Mouse (Mus musculus): ENCODE data around the gene Rmnd5b. TPM values are rescaled to one million over a fixed set of nuclear protein-coding genes. Genes with fewer than 3 reads are reported as not detected.
"Not testable (repeated sequence)": the region's sequence is repeated elsewhere in the genome, so short reads cannot be mapped to it uniquely, and the experiment has no call there.

Rmnd5b gene
- polyA plus RNA-seq, 1 experiment from 2014 or later: 77.7 TPM

DNA sequence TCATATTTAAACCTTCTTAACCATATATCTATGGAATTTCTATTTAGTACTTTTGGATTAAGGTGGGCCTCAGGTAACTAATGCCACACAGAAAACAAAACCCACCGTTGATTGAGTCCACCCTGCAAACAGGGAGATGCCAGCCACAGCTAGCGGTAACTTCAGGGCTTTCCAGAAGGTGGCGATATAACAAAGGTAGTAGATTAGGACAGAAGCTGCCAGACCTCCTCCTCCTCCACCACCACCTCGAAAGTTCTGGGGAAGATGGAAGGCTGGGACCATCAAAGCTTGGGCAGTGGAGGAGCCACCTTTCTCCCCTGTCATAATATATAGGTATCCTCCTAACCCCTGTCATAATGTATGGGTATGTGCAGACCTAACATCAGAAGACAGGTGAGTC lies 18.0 kb downstream of the Rmnd5b start:
- no peaks in the 10 kb centered on the region for H3K9me3 ChIP-seq
- no peak overlapping the region for H3K4me3 ChIP-seq
- peaks cover 10% of the 10 kb centered on the region for H3K36me3 ChIP-seq
- H3K4me2 ChIP-seq (replicated peaks): no peak overlapping the region
- H3K9ac ChIP-seq (replicated peaks): no peak overlapping the region
- WGBS: 3% methylated on average over 4 of the region's 4 CpGs
- no peak for ATAC-seq (replicated peaks)
- no peak overlapping the region for H3K27ac ChIP-seq (replicated peaks)
- H3K27me3 ChIP-seq: no peaks in the 10 kb centered on the region
- H3K4me1 ChIP-seq: peaks cover 30% of the 10 kb centered on the region

DNA sequence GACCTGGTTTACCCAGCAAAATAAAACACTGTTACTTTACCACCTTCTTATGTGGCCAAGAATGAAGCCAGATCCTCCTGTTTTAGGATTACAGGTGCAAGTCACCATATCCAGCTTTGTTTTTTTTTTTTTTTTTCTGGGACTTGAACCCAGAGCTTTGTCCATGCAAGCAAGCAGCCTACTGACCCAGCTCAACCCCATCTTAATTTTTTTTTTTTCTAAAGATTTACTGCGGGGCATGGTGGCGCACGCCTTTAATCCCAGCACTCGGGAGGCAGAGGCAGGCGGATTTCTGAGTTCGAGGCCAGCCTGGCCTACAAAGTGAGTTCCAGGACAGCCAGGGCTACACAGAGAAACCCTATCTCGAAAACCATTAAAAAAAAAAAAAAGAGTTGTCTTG lies 19.6 kb downstream of the Rmnd5b start:
- peak overlapping the region; percentile 43; the same call in 1 of the 2 replicates for H3K9ac ChIP-seq (replicated peaks)

DNA sequence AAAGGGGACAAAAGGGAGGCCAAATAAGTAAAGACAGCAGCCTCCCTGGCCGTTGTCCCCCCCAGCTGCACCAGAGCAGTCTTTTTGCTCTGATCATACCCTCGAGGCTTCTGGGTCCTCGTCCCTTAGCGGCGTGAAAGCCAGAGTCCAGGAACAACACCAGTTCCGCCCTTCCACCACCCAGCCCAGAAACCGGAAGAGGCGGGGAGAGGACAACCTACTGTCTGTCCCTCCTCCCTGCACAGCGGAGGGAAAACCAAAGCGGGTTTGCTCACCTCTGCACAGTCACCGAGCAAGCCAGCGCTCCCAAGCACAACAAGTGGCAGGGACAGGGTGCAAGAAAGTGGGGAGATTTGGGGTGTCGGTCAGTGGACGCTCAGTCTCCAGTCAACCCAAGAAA lies 20.1 kb downstream of the Rmnd5b start:
- Histone ChIP-seq H3K27me3 (no peaks in the 10 kb centered on the region), H3K9me3 (no peaks in the 10 kb centered on the region), H3K4me1 (peaks cover 20% of the 10 kb centered on the region), H3K27ac (replicated peaks) (no peak overlapping the region), H3K9ac (replicated peaks) (peak overlapping the region; percentile 43), H3K4me2 (replicated peaks) (peak overlapping the region; percentile 51), H3K4me3 (peak overlapping the region; percentile 33), H3K36me3 (no peaks in the 10 kb centered on the region)
- 5% methylated on average over 13 of the region's 14 CpGs for WGBS
- ATAC-seq (replicated peaks): no peak

More for the DNA sequence above, 19.6 kb downstream of the Rmnd5b start:
- not testable (repeated sequence) for ATAC-seq (replicated peaks); H3K9me3 ChIP-seq; H3K27ac ChIP-seq (replicated peaks); H3K27me3 ChIP-seq; H3K36me3 ChIP-seq
- H3K4me2 ChIP-seq (replicated peaks): peak overlapping the region; percentile 51; the same call in 1 of the 2 replicates
- WGBS: 89% methylated on average over 7 of the region's 7 CpGs
- H3K4me3 ChIP-seq: peak overlapping the region; percentile 33; the same call in 1 of the 2 replicates
- peaks cover 26% of the 10 kb centered on the region for H3K4me1 ChIP-seq

DNA sequence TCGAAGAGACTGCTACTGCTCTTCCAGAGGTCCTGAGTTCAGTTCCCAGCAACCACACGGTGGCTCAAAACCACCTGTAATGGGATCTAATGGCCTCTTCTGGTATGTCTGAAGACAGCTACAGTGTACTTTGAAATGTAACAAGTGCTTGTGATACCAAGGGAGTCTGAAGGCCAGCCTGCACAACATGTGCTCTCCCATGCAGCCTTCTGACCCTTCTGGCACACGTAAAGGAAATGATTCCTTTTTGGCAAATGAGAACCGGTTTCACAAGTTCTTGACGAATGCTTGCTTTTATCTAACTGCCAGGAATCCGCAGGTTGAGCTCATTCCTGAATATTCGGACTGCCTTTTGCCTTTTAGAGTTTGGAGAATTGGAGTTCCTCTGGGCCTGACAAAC lies 20.6 kb downstream of the Rmnd5b start:
- 57% methylated on average over 7 of the region's 7 CpGs for WGBS
- H3K27ac ChIP-seq (replicated peaks): no peak overlapping the region
- H3K27me3 ChIP-seq: no peaks in the 10 kb centered on the region
- H3K4me3 ChIP-seq: peak overlapping the region; percentile 33
- no peak for ATAC-seq (replicated peaks)
- H3K9me3 ChIP-seq: no peaks in the 10 kb centered on the region
- peak overlapping the region; percentile 43; the same call in 1 of the 2 replicates for H3K9ac ChIP-seq (replicated peaks)
- H3K4me2 ChIP-seq (replicated peaks): peak overlapping the region; percentile 51
- no peaks in the 10 kb centered on the region for H3K36me3 ChIP-seq
- H3K4me1 ChIP-seq: peaks cover 16% of the 10 kb centered on the region

DNA sequence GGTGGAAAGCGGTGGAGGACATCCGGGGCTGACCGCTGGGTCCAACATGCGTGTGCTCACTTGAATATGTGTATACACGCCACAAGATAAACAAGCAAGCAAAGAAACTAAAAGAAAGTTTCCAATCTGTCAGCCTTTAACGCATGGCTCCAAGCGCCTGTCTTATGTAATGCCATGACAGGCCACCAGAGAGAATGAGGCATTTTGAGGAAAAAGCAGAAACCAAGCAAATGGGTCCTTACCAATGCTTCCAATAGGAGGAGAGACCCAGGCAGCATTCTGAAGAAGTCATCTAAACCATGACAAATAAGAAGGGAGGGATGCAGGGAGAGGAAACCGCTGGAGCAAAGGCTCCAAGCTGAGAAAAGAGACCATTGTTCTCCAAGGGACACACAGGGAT lies 21.4 kb downstream of the Rmnd5b start:
- no peaks in the 10 kb centered on the region for H3K36me3 ChIP-seq
- no peak overlapping the region for H3K27ac ChIP-seq (replicated peaks)
- ATAC-seq (replicated peaks): no peak
- H3K4me1 ChIP-seq: peaks cover 13% of the 10 kb centered on the region
- 83% methylated on average over 8 of the region's 8 CpGs for WGBS
- H3K4me2 ChIP-seq (replicated peaks): no peak overlapping the region
- H3K4me3 ChIP-seq: no peak overlapping the region
- no peaks in the 10 kb centered on the region for H3K27me3 ChIP-seq
- H3K9me3 ChIP-seq: no peaks in the 10 kb centered on the region
- no peak overlapping the region for H3K9ac ChIP-seq (replicated peaks)

DNA sequence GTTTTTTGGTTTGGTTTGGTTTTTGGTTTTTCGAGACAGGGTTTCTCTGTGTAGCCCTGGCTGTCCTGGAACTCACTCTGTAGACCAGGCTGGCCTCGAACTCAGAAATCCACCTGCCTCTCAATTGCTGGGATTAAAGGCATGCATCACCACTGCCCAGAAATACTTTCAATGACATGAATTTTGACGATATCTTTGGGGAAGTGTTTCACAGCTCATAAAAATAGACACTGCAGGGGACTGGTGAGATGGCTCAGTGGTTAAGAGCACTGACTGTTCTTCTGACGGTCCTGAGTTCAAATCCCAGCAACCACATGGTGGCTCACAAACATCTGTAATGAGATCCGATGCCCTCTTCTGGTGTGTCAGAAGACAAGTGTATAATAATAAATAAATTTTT lies 25.8 kb downstream of the Rmnd5b start:
- 87% methylated on average over 5 of the region's 5 CpGs for WGBS

DNA sequence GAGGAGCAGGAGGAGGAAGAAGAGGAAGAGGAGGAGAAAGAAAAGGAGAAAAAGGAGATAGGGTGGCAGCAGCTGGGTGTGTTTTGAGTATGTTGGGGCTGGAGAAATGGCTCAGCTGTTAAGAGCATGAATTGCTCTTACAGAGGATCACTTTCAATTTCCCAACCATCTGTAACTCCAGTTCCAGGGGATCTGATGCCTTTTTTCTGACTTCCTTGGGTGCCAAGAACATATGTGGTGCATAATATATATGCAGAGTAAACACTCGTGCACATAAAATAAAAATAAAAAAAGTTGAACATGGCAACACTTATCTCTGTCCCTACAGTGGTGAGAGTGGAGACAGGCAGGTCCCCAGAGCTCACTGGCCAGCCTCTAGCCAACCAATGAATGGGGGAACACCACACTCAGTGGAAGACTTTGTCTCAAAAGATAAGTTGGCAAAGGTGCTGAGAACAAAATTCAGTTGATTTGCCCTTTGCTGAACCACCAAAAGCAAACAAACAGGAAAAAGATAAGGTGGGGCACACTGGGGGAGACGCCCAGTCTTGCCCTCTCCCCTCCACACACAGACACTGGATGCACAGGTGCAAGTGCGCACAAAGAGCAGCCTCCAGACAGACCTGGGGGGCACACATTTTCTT lies 26.3 kb downstream of the Rmnd5b start:
- Histone ChIP-seq H3K9ac (replicated peaks) (no peak overlapping the region), H3K4me1 (peaks cover 16% of the 10 kb centered on the region), H3K9me3 (no peaks in the 10 kb centered on the region), H3K4me2 (replicated peaks) (no peak overlapping the region), H3K27ac (replicated peaks) (no peak overlapping the region), H3K36me3 (peaks cover 7% of the 10 kb centered on the region), H3K4me3 (no peak overlapping the region), H3K27me3 (no peaks in the 10 kb centered on the region)
- no peak for ATAC-seq (replicated peaks)
- 85% methylated on average over 3 of the region's 3 CpGs for WGBS

More for the DNA sequence above, 25.8 kb downstream of the Rmnd5b start:
- H3K4me1 ChIP-seq: peaks cover 11% of the 10 kb centered on the region
- not testable (repeated sequence) for H3K27ac ChIP-seq (replicated peaks); H3K27me3 ChIP-seq; H3K9ac ChIP-seq (replicated peaks); H3K4me2 ChIP-seq (replicated peaks); ATAC-seq (replicated peaks); H3K9me3 ChIP-seq; H3K36me3 ChIP-seq; H3K4me3 ChIP-seq

DNA sequence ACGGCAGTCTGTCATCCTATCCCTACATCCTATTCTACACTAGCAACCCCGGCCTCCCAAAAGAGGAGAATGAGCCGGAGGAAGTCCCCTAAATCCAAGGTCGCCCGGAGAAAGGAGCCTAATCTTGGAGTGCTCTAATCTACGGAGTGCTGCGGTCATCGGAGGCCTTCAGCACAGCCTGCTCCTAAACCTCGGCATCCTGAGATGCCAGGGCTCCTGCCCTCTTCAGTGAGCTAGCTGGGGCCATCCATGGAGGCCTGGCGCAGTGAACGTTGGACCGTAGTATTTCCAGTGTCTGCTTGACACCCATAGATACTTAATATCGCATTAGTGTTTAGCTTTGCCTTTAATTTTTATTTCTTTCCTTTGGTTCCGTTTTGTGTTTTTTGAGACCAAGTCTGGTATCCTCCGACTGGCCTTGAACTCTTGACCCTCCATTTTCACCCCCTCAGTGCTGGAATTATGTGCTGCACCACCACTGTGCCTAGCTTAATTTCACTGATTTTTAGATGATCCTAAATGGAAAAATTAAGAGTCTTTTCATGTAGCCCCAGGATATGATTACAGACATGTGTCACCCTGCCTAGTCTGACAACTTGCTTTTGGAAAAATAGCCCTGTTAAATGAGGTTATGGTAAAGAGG lies 28.5 kb downstream of the Rmnd5b start:
- Histone ChIP-seq H3K9me3 (no peaks in the 10 kb centered on the region), H3K4me3 (peak overlapping the region; percentile 92), H3K4me1 (peaks cover 38% of the 10 kb centered on the region), H3K4me2 (replicated peaks) (peak overlapping the region; percentile 71), H3K27ac (replicated peaks) (peak overlapping the region; percentile 95), H3K36me3 (peaks cover 29% of the 10 kb centered on the region), H3K9ac (replicated peaks) (peak overlapping the region; percentile 99), H3K27me3 (no peaks in the 10 kb centered on the region)
- ATAC-seq (replicated peaks): peak; percentile 65; the same call in 1 of the 2 replicates
- WGBS: 12% methylated on average over 15 of the region's 15 CpGs

DNA sequence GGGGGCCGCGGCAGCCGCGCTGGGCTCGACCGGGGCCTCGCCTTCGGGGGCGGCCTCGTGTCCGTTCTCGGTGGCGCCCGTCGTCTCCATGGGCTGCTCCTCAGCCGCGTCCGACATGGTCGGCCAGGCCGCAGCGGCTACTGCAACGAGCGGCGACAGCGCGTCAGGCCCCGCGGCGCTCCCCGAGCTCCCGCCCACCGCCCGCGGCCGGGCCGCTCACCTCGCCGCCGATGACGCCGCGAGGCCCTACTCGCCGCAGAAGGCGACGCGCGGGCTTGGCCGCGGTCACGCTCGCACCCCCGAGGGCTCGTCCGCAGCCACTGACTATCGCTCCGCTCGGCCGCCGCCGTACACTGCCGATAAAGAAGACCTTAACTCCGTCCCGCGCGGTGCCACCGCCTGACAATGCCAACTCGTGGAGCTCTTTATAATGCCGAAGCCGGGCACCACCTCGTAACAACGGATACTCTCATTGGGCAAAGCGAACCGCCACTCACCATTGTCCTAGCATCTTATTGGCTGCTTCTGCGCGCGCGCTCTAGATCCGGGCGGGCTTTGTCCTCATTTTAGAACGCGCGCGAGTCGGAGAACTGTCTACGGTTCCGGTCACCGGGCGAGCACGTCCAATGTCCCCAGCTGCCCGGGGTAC lies 29.1 kb downstream of the Rmnd5b start, which contains the start of gene Hnrnpab:
TSS of gene Hnrnpab (minus strand) at position 401 of the 649 bp plus-strand sequence.
- Histone ChIP-seq H3K4me2 (replicated peaks) (peak within 1 kb of the TSS; percentile 74), H3K27me3 (no peaks in the 10 kb centered on the region), H3K36me3 (peaks cover 35% of the 10 kb centered on the region), H3K4me3 (peak within 1 kb of the TSS; percentile 92), H3K9me3 (no peaks in the 10 kb centered on the region), H3K9ac (replicated peaks) (peak within 1 kb of the TSS; percentile 99), H3K4me1 (peaks cover 45% of the 10 kb centered on the region), H3K27ac (replicated peaks) (peak within 1 kb of the TSS; percentile 95)
- peak; percentile 96 for ATAC-seq (replicated peaks)
- under 1% methylated on average over 90 of the region's 91 CpGs for WGBS

DNA sequence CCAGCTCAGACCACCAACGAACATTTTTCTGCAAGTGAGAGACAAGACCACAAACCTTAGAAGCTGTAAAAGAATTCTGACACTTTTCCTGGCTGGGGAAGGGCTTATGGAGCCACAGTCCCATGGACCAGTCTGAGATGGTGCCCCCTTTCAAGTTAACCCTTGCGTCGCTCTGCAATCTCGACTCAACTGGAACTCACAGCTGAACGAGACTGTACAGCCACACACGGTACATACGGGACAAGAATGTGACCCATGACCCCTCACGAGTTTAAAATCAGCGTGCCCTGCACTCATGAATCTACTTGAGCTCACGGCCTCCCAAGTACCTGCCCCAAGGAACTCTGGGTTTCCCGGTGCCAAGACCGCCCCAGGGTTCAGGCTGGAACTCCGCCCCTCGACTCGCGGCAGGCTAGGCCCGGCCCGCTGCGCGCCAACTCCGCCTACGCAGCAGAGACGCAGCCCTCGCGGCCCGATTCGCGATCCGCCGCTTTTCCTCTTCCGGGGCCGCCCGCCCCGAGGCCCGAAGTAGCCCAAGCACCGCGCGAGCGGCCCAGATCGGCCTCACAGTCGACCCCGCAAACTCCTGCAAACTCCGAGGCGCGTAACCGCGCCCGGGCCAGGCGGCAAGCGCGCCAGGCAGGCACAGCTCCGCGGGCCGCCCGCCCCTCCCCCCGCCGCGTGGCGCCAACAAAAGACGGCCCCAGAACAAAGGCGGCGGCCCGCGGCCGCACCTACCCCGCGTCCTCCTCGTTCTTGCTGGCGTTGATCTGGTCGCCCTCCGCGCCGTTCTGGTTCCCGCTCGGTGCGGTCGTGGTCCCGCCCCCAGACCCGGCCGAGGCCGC lies 29.9 kb downstream of the Rmnd5b start:
- Histone ChIP-seq H3K4me2 (replicated peaks) (peak overlapping the region; percentile 74), H3K4me1 (peaks cover 50% of the 10 kb centered on the region)
- WGBS: under 1% methylated on average over 81 of the region's 81 CpGs

DNA sequence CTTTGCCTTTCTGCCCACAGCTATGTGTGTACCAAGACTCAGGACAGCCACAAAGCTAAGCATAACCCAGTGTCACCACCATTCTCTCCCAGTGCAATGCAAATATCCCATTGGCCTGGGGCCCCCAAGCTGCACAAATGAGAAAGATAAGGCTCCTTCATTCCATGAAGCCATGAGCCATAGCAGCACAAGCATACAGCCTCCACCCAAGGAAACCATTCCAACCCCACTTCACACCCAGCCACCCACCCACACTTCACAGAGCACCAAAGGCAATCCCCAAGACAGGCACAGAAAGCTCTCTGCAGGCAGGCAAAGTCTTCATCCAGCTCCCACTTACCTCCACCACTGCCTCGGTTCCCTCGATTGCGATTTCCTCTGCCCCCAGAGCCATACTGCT lies 33.4 kb downstream of the Rmnd5b start:
- H3K27ac ChIP-seq (replicated peaks): no peak overlapping the region
- H3K4me3 ChIP-seq: no peak overlapping the region
- 90% methylated on average over 3 of the region's 3 CpGs for WGBS
- H3K4me2 ChIP-seq (replicated peaks): no peak overlapping the region
- peaks cover 47% of the 10 kb centered on the region for H3K4me1 ChIP-seq
- H3K9me3 ChIP-seq: no peaks in the 10 kb centered on the region
- peaks cover 79% of the 10 kb centered on the region for H3K36me3 ChIP-seq
- no peak for ATAC-seq (replicated peaks)
- H3K27me3 ChIP-seq: no peaks in the 10 kb centered on the region
- H3K9ac ChIP-seq (replicated peaks): no peak overlapping the region

More for the DNA sequence above, 29.9 kb downstream of the Rmnd5b start:
- Histone ChIP-seq H3K9me3 (no peaks in the 10 kb centered on the region), H3K9ac (replicated peaks) (peak overlapping the region; percentile 99), H3K36me3 (peaks cover 43% of the 10 kb centered on the region), H3K27ac (replicated peaks) (peak overlapping the region; percentile 95), H3K4me3 (peak overlapping the region; percentile 92), H3K27me3 (no peaks in the 10 kb centered on the region)
- ATAC-seq (replicated peaks): peak; percentile 62
